Mouse (Mus musculus) urinary bladder, postnatal 14 days (tissue): ENCODE measurements at regions not wholly inside any gene's neighbourhood (a gene's known extent, or its start where the extent isn't known, plus 50 kb on each side); places are given as distances from the start of the nearest gene placed in this dataset.

ENCODE experiments used
- DNase-seq: peaks from one replicate; pipeline ENCODE4 v3.0.0; 2021; ENCODE audit warnings: low spot score

DNA sequence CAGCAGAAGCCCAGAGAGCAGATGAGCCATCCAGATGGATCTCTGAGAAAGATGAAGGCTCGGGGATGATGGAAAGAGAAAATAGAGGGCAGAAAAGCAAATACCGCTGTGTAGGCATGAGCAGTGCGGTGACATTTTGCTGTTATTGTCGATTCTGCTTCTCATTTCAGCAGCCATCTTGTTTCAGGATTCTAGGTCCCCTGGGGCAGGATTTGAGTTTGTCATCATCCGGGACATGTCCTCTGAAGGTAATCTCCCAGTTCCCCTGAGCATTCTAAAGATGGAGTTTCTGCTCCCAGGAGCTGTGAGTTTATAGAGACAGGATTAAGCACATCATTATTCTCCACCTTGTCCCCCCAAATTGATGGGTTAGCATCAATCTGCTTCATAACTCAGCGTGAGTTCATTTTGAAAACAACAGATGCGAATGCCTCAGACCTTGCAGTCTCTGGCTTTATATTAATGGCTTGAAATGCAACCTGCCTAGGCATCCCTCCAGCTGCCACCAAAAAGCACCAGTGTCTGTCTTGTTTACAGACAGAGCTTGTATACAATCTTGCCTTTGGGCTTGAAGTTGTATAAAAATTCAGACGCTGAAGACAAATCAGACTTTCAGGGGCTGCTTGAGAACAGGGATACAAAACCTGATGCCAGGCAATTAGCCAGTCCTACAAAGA is 128.6 kb upstream of the Foxa2 start:
- DNase-seq, result no peak

DNA sequence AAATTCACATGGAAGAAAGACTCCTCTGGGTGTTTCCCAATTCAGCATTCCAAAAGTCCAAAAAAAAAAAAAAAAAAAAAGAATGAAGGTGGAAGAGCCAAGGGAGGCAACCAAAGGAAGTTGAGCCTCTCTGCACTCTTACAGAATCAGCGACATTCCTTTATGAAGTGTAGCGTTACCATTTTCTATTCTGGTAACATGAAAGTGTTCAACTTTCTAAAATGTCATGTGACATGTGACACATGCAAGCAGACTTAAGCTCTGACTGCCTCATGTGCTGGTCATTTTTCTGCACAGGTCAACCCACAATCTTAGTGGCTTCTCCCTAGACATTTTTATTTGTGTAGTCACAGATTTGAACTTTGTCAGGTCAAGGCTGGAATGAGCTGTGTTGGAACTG is 133.5 kb upstream of the Foxa2 start:
- no peak for DNase-seq

DNA sequence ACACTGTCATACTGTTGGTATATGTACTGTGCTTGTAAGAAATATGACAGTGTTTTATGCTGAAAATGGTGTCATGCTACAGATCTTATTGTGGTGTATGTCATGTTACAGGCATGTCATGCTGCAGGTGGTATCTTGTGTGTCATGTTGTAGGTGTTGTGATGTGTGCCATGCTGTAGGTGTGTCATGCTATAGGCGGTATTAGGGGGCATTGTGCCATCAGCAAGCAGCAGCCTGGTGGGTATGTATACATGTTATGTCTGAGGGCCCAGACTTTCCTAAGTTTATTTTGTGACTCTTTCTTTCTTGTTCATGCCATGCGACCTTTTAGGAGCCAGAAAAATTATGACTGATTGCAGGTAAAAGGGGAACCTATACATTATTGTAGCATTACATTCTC is 134.7 kb upstream of the Foxa2 start:
- DNase-seq, result no peak

DNA sequence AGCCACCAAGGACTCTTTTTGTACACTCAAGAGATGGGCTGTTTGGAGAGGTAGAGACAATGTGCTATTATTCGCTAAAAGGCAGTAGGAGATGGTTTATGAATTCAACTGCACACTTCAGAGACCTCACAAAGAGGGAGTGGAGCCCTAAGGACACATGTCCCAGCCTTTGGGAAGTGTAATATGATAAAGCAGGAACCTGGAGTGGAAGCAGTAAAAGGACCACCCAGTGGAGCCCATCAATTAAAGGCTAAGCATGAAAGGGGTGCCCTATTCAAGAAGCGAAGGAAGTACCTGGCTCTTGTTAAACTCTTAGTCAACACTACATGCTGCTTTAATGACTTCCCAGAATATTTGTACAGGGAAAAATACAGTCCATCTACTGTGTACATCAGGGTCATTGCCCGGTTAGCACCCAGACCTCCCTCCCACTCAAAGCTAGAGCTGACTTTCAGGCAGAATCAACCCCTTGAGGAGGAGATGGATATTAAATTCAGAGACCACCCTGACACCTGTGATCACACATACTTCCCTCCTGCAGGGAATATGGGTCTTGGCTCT is 135.8 kb upstream of the Foxa2 start:
- DNase-seq, result no peak

DNA sequence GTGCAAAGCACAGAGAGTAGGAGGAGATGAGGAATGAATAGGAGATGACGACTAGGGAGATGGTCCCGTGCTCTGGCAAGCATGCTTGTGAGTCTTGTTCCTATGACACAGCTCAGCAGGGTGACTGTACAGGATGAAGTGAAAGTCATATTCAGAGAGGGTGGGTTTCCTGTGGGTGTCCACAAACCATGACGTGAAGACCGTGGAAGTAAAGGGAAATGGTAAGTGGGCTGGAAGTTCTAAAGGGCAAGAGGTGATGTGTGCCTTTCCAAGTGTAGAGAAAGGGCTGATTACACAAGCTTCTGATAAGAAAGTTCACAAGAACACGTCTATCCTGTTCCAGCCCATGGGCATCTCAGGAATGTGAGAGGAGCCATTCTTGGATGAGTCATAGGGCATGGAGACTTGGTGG is 138.0 kb upstream of the Foxa2 start:
- peak; percentile 22 for DNase-seq

DNA sequence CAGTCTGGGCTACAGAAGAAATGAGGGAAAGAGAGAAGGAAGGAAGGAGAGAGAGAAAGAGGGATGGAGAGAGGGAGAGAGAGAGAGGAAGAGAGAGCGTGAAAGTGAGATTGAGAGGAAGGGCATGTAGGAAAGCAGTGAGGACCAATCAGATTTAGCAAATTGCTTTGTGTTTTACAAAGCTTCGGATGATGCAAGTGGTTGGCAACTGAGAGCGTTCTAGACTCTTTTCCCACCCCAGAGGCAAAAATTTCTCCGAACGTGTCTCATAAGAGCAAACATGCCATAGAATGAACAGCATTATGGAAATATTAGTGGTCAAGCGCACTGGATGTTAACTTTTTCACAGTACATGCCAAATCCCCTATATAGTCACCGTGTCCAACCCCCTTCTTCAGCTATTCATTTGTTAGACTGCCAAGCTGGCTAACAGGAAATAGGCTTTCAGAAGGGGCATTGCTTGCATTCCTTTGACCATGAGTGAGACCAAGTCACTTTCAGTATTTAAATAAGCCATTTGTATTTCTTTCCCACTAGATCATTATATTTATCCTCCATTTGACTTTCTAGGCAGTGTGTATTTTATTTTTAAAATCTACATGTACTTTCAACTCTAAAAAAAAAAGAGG is 139.7 kb upstream of the Foxa2 start:
- DNase-seq, result no peak

DNA sequence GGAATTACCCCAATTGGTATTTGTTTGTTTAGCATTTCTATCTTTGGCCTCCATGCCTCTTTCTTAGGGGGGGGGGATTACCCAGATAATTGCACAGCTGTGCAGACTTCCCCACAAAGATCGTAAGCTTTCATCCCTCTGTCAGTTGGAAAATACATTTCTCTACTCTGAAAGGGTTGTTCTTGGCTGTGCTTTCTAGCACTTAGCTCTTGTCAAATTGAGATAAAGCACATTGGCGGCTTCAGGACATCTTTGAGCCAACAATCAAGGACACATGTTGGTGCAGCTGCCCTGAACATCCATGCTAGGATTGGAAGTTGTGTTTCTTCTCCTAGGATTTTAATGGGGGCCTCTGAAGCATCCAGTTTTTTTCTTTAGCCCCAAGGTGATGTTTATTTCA is 142.1 kb upstream of the Foxa2 start:
- peak; percentile 6 for DNase-seq

DNA sequence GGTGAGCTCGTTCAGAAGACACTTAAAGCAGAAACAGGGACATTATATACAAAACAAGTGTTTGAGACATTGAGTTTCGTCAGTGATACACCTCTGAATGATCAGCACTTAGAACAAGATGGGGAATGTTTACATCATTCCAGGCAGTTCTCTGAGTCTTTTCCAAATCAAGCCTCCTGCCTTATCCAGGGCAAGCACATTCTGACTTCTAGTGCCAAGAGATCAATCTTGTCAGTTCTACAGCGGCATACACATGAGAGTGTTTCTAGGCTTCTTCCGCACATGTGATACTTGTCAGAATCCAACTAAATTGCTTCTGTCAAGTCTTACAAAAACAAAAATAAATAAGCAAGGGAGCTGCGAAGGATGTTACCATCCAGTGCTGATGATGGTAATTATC is 142.5 kb upstream of the Foxa2 start:
- no peak for DNase-seq

DNA sequence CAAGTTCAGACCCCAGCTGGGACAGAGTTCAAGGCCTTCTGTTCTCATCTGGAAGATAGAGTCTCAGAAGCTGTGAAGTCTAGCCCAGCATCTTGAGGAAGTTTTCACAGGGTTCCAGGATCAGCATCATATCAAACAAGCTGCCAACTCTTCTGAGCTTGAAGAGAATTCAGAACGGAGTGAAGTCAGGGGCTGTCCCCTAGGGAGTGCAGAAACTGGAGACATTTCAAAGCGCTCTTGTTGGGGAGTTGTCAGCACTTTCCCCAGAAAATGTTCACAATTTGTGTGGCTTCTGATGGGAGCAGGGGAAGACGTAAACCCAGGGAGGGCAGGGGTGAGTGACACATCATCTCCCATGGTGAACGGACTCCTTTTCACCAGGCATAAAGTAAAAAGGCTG is 146.2 kb upstream of the Foxa2 start:
- no peak for DNase-seq

DNA sequence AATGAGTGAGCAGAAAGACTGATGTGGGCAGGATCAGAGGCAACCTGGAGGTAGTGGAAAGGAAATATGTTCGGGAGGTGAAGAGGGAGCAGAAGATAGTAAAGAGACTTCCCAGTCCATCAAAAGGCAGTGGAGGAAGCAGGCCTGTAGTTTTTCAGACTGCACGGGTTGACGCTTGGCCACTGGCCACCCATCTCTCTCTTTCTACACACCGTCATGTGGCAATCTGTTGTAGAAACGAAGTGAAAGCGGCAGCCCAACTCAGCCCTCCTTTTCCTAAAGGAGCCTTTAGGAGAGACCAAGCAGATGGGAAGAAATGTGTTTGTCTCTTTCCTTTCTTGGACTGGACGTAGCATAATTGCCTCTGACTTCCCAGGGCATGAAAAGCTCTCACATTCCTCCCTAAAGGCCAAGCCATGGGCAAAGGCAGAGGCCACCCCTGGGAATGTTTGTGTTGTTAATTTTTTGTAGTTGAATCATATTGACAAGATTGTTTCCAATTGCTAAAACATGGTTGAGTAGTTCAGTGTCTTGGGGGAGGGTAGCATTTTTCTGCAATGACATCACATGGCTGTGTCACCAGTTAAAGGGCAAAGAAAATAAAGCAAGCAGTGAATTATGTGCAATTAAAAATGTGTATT is 150.7 kb upstream of the Foxa2 start:
- peak; percentile 6 for DNase-seq

DNA sequence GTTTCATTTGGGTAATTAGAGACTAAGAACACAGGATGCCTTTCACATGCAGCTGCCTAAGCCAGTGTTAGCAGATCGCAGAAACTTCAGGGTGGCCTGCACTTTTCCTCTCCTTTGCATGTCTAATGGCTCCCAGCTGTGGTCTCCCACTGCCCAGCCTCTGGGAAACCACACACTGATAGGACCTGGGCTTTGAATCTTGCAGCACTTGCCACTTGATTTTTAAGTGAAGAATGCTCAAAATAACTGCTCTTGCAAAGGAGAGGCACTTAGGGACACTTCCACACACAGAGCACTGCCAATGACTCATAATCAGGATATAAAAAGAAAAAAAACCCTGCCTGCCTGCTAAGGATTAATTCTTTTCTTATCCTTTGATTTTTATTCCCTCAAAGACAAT is 159.9 kb upstream of the Foxa2 start:
- no peak for DNase-seq

DNA sequence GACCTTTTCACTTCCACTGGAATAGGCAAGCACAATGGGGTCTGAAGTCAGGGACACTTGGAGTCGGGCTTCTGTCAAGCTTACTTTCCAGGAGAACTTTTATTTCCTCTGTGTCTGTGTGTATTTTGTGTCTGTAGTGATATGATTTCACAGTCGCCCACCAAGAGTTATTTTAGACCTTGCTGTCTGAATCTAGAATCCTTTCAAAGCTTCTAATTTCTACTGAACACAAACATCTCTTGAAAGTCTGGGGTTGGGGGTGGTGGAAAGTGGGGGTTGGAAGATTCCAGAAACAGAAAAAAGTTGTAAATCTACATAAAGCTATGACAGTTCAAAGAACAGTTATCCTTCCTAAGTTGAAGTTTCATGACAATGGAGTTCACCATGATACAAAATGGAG is 164.0 kb upstream of the Foxa2 start:
- DNase-seq, result no peak

DNA sequence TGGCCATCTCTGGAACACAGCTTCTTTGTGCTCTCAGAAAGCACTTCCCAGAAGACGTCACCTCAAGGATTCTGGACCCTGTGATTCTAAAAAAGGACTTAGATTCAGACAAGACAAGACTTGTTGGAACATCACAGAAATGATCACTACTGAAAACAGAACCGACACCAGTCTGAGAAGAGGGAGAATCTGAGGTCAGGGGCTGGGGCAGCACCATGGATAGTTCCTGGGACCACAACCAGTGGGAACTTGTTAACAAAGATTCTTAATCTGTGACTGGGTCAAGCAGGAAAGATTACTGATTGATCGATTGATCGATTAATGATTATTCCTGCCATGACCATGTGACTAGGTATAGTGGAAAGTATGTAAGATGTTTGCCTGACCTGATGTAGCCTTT is 170.4 kb upstream of the Foxa2 start:
- no peak for DNase-seq

DNA sequence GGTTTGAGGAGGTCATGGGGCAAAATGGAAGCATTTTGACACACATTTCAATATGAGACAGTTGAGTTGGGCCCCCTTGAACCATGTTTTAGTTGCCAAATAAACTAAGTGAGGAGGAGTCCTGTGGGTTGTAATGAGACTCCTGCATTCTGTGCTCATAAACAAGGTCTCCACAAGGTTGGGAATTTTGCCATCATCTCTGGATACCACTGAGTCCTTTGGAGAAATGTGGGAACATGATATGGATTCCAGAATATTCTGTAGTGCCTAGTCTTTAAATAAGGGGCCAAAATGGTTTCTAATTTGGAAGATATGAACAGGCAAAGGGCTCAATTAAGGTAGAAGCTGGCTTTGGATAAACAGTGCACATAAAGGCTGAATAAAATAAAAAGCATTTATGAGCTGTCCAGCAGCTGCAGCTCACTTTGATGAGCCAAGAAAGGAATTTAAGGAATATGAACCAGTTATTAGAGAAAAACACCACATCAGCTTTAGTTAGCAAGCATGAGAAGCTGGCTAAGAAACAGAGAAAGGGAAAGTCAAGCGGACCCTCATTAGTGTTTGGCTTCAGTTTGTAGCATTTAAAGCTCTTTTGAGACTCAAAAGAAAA is 161.3 kb upstream of the Sstr4 start:
- no peak for DNase-seq

DNA sequence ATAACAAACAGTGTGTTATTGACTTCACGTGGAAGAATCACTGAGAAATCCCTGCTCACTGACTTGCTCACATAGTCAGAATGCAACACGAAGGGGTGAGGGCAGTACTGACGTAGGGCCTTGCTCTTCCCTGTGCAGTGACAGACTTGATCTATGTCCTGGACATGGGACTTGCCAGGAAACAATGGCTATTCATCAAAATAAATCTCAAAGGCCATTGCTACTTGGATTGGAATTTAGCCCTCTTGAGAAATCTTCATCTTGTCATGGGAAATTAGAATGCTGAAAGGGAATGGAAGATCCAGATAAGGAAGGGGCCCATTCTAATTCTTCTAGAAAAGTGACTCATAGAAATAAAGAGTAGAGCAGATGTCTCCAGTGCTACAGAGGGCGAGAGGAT is 158.0 kb upstream of the Sstr4 start:
- no peak for DNase-seq

DNA sequence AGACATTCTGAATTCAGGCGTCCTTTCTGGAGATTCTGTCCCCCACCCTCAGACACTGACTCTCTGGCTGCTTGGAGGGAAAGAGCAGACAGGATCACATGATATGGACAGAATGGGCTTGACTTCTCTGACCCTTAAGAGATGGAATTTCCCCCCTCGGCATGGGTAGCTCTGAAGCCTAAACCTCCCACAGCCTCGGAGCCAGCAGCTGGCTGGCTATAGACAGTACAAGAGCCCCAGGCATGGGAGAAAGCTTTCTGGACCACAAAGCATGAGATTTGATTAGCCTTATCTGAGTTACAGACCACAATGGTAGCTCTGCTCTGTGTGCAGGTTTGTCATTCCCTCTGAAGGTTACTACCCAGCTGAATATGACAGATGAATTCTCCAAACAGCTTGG is 156.1 kb upstream of the Sstr4 start:
- DNase-seq, result no peak

DNA sequence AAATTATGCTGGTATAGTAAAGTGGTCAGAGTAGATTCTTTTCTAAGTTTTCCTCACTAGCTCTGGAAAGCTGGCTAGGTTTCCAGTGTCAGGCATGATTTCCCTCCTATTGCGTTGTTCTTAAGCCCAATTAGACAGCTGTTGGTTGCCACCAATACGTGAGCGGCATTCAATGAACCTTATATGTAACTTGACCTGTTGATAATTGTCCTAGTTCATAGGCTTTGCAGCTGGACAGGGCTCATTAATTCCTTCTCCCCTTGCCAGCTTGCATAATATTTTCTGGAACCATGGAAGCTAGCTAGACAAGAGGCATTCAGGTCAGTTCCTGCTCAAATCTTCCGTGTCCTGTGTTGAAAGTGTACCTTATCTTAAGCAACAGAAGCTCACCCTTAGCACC is 152.9 kb upstream of the Sstr4 start:
- DNase-seq, result no peak

DNA sequence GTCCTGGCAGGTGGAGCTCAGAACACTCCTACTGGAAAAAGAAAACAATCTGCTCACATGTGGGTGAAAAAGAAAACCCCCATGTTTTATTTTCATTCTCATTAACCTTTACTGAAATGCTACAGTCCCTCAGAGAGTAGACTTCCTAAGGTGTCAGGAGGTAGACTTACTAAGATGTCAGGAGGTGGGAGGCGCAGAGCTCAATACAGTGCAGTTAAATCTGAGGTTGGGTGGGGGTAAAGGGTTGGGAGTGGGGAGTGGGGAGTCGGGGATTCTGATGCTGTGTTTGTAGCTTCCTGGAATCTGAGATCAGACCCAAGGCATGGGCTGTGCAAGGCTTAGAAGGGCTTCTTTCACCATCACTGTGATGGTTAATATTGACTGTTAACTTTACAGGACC is 149.6 kb upstream of the Sstr4 start:
- DNase-seq, result no peak

DNA sequence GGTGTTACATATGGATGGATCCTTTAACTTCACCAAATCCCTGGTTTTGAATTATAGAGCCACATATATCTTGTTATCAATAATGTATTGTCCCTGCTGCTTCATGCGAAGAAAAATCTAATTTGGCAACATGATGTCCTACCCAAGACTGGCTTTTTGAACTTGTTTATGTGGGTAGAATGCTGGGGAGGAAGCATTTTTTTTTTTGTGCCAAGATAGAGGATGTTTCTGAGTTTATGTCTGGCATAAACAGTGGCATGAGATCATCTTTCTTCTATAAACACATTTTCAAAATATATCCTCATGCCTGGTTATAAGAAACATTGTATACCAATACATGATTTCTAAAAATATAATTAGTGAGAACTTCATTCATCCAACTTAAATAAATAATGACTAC is 144.2 kb upstream of the Sstr4 start:
- DNase-seq, result no peak

DNA sequence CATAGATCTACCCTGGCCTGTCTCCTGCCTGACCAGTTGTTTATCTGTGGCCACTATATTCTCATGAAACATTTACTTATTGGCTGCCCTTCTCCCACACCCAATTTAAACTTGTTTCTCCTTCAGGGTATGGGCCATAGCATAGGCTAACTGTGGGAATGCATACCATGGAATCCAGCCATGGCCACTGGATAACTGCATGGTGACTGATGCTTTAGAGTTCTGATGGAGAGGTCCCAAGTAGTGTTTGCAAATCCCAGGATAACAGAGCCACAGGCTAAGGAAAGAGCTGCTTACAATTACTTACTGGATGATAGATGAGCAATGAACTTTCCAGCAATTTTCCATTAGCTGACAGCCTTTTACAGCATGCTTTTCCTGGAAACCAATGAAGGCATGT is 139.5 kb upstream of the Sstr4 start:
- no peak for DNase-seq

DNA sequence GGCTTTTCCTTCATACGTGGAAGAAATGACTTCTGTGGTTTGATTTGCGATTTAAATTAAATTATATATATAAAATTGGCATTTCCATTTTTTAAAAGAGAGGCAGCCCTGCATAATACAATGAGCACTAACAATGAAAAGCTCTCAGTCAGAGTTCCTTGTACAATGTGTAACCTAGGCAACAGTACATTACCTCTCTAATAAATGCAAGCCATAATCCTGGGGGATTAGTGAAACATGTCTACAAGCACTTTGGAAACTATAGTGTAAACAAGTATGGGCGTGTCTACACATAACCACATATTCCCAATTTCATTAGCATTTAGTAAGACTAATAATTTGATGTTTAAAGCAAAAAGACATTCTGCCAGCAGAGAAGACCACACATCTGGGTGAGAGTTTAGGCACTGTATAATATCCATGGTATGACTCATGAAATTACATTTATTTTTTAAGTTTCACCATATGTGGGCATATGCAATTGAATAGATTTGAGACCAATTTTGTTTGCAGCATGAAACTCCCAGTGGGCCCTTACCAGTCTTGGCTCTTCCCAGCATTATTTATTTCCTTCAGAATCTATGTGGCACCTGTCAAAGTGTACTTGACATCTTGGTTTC is 130.9 kb upstream of the Sstr4 start:
- no peak for DNase-seq

DNA sequence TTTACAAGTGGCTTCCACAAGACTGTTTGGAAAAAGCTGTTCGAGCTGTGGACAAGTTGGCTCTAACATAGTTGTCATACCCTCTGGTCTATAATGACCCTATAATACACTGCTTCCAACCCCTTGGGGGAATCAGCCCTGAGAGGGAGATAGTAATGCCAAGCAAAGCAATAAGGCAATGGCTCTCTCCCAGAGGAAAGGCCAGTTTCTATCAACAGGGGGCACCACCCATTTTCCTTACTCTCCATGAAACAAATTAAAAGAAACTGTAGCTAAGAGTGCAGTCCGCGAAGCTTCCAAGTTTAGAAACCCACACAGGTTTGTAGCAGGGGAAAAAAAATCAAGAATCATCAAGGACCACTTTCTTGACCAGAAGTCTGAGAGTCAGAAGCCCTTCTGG is 115.9 kb upstream of the Sstr4 start:
- DNase-seq, result no peak

DNA sequence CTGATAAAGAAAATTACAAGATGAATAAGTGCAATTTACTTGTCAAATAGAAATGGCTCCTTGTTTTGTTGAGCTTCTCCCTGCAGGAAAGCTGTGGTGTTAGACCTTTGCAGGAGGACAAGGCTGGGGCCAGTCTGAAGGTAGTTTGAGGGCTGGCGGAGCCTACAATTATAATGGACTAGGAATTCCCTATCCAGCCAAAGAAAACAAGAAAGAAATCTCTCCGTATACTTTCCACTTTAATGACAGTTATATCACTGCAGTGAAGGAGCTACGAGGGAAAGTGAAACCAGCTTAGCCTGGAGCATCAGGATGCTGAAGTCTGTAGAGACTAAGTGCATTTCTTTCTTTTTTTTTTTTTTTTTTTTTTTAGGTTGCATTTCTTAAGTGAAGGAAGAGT is 104.8 kb upstream of the Sstr4 start:
- DNase-seq, result no peak
